Mouse (Mus musculus) spleen, postnatal 36 days (tissue): ENCODE results near the gene Ccnt2.
"Not testable (repeated sequence)": the region's sequence is repeated elsewhere in the genome, so short reads cannot be mapped to it uniquely, and the experiment has no call there.

ENCODE experiments used
- DNase-seq, 2 experiments: peaks; one replicate each; pipeline ENCODE4 v3.0.0; 2022; ENCODE audit warnings: low spot score in 2 of 2, mixed read lengths in 1 of 2

Gene Ccnt2

GRCm38 (mm10) chr1:127773803-127774500, at the start of gene Ccnt2:
Gene Ccnt2 (plus strand): TSS chr1:127774164.
- peak; percentile 100 for DNase-seq

- no peak for DNase-seq
Observed at GRCm38 (mm10) chr1:127729096-127729495, 44.9 kb upstream of the Ccnt2 start, which contains the start of gene Acmsd. Gene Acmsd (plus strand): TSS chr1:127729413.

GRCm38 (mm10) chr1:127731086-127731485, 42.9 kb upstream of the Ccnt2 start:
- no peak for DNase-seq

- DNase-seq, result no peak
Observed at GRCm38 (mm10) chr1:127732435-127732834, 41.5 kb upstream of the Ccnt2 start.

- no peak for DNase-seq
Observed at GRCm38 (mm10) chr1:127732841-127733240, 41.1 kb upstream of the Ccnt2 start.

- no peak for DNase-seq
Observed at GRCm38 (mm10) chr1:127735356-127735755, 38.6 kb upstream of the Ccnt2 start.

GRCm38 (mm10) chr1:127750401-127751102, 23.4 kb upstream of the Ccnt2 start:
- no peak for DNase-seq

- no peak for DNase-seq
Observed at GRCm38 (mm10) chr1:127755806-127756205, 18.2 kb upstream of the Ccnt2 start.

GRCm38 (mm10) chr1:127756331-127757163, 17.4 kb upstream of the Ccnt2 start:
- DNase-seq, result peak; percentile 35 to 59

- not testable (repeated sequence) for DNase-seq
Observed at GRCm38 (mm10) chr1:127757164-127757545, 16.8 kb upstream of the Ccnt2 start.

GRCm38 (mm10) chr1:127765468-127765867, 8.5 kb upstream of the Ccnt2 start:
- DNase-seq, result no peak

GRCm38 (mm10) chr1:127766741-127767140, 7.2 kb upstream of the Ccnt2 start:
- DNase-seq, result no peak

- no peak for DNase-seq
Observed at GRCm38 (mm10) chr1:127773198-127773802, 664 bp upstream of the Ccnt2 start.

GRCm38 (mm10) chr1:127774501-127774880, 527 bp downstream of the Ccnt2 start:
- peak in 1 of 2 experiments; percentile 39 for DNase-seq

GRCm38 (mm10) chr1:127775206-127775720, 1.3 kb downstream of the Ccnt2 start:
- DNase-seq, result no peak

GRCm38 (mm10) chr1:127776246-127776645, 2.3 kb downstream of the Ccnt2 start:
- no peak for DNase-seq

- no peak for DNase-seq
Observed at GRCm38 (mm10) chr1:127778611-127779010, 4.6 kb downstream of the Ccnt2 start.

- no peak for DNase-seq
Observed at GRCm38 (mm10) chr1:127780142-127780541, 6.2 kb downstream of the Ccnt2 start.

GRCm38 (mm10) chr1:127780849-127781248, 6.9 kb downstream of the Ccnt2 start:
- DNase-seq, result peak in 1 of 2 experiments; percentile 6

- DNase-seq, result no peak
Observed at GRCm38 (mm10) chr1:127783862-127784261, 9.9 kb downstream of the Ccnt2 start.

GRCm38 (mm10) chr1:127785882-127786281, 11.9 kb downstream of the Ccnt2 start:
- DNase-seq, result no peak

- DNase-seq, result no peak
Observed at GRCm38 (mm10) chr1:127788943-127789342, 15.0 kb downstream of the Ccnt2 start.
